Mouse (Mus musculus): ENCODE measurements around the gene Lmx1b. TPM values are rescaled to one million over a fixed set of nuclear protein-coding genes. Genes with fewer than 3 reads are reported as not detected.

The Lmx1b gene
- polyA plus RNA-seq, 1 experiment from 2014 or later, result 8.7 TPM

DNA sequence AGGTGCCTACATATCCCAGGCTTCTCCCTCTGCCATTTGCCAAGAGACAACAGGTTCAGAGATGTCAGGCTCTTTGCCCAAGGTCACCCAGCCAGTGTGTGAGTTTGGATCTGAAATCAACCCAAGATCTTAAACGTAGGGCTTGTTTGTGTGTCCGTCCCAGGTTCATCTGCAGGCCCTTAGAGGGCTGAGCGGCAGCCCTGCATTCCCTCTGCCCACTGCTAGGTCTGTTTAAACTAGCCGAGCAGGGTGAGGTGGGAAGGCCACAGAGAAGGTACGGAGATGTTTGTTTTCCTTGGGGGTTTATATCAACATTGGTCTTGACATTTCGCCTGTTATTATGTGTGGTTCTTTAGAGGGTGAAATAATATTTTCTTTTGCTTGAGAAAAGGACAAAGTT lies 28.4 kb upstream of the Lmx1b start:
- no peak overlapping the region for H3K4me2 ChIP-seq (replicated peaks)
- ATAC-seq (ENCODE audit: low FRiP score) (no peak), DNase-seq (ENCODE audit: low spot score) (no peak)
- no peak overlapping the region for H3K27ac ChIP-seq
- H3K4me1 ChIP-seq (replicated peaks; ENCODE audit: control insufficient read depth, insufficient read depth, low read length), result peaks cover 13% of the 10 kb centered on the region; the same call in 1 of the 2 replicates
- 85% methylated on average over 6 of the region's 6 CpGs for WGBS
- no peak overlapping the region for H3K4me3 ChIP-seq (replicated peaks; ENCODE audit: low read length)
- no peaks in the 10 kb centered on the region for H3K27me3 ChIP-seq (ENCODE audit: control insufficient read depth, insufficient read depth, low read length)
- no peaks in the 10 kb centered on the region for H3K36me3 ChIP-seq (replicated peaks; ENCODE audit: control insufficient read depth, insufficient read depth)
- no peak overlapping the region for H3K9ac ChIP-seq
- no peaks in the 10 kb centered on the region for H3K9me3 ChIP-seq (ENCODE audit: control insufficient read depth, low read length)

- H3K9me3 ChIP-seq (ENCODE audit: control insufficient read depth, low read length), result no peaks in the 10 kb centered on the region
- ATAC-seq (ENCODE audit: low FRiP score), result no peak
- no peaks in the 10 kb centered on the region for H3K27me3 ChIP-seq (ENCODE audit: control insufficient read depth, insufficient read depth, low read length)
- H3K4me2 ChIP-seq (replicated peaks), result no peak overlapping the region
- H3K27ac ChIP-seq, result no peak overlapping the region
- H3K9ac ChIP-seq, result no peak overlapping the region
- 45% methylated on average over 11 of the region's 11 CpGs for WGBS
- H3K36me3 ChIP-seq (replicated peaks; ENCODE audit: control insufficient read depth, insufficient read depth), result no peaks in the 10 kb centered on the region
- H3K4me1 ChIP-seq (replicated peaks; ENCODE audit: control insufficient read depth, insufficient read depth, low read length), result peaks cover 13% of the 10 kb centered on the region; the same call in 1 of the 2 replicates
- no peak for DNase-seq (ENCODE audit: low spot score)
- H3K4me3 ChIP-seq (replicated peaks; ENCODE audit: low read length), result no peak overlapping the region
Observed at GRCm38 (mm10) chr2:33666388-33666945, 26.2 kb upstream of the Lmx1b start.

DNA sequence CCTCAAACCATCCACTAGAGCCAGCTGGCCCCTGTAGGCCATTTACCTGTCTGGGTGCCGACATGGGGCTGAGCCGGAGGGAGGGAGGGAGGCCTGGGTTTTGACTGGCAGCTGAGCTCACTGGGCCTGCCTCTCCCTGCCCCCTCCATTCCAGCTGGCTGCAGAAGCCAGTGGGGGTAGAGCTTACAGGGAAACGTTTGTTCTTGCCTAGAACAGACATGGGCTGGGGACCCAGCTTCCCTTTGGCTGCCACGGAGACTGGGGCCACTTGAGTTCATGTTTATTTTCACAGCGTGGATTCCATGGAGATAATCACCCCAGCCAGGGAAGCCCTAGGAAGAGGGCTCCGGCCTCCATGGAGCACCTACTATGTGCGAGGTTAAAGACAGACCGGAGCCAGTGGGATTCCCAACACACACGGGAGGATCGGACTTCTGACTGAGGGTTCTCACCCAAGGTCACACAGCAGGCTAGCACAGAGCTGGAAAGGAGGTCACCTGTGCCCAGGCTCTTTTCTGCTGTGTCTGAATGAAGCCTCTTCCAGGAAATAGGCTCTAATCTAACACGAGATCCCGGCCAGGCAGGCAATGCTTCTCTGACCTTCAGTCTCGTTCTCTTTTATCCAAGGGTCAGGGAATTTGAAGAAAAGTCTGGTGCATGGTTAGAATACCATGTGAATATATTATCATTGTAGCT lies 25.2 kb upstream of the Lmx1b start:
- no peak overlapping the region for H3K4me3 ChIP-seq (replicated peaks; ENCODE audit: low read length)
- H3K27ac ChIP-seq, result no peak overlapping the region
- no peak overlapping the region for H3K4me2 ChIP-seq (replicated peaks)
- no peaks in the 10 kb centered on the region for H3K36me3 ChIP-seq (replicated peaks; ENCODE audit: control insufficient read depth, insufficient read depth)
- no peaks in the 10 kb centered on the region for H3K27me3 ChIP-seq (ENCODE audit: control insufficient read depth, insufficient read depth, low read length)
- WGBS, result 37% methylated on average over 13 of the region's 13 CpGs
- no peak overlapping the region for H3K9ac ChIP-seq
- no peaks in the 10 kb centered on the region for H3K9me3 ChIP-seq (ENCODE audit: control insufficient read depth, low read length)
- ATAC-seq (ENCODE audit: low FRiP score) (peak; percentile 51; the same call in 1 of the 2 replicates), DNase-seq (ENCODE audit: low spot score) (no peak)
- peaks cover 13% of the 10 kb centered on the region; the same call in 1 of the 2 replicates for H3K4me1 ChIP-seq (replicated peaks; ENCODE audit: control insufficient read depth, insufficient read depth, low read length)

DNA sequence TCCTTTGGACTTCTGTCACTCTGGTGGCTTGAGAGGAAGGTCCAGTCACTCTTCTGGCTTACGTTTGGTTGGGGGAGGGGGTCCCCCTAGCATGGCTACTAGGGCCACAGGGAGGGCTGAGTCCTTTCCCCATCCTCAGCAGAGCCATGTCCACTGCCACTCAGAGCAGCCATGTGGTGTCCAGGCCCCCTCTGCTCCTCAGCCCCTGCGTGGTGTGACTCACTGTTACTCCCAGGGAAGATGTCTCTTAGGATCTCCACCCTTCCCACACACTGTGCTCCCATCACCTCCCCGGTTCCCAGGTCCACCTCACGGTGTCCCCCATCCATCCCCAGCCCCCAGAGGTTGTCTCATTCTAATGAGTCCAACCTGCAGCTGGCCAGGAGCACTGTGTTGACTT lies 24.4 kb upstream of the Lmx1b start:
- Histone ChIP-seq H3K4me3 (replicated peaks; ENCODE audit: low read length) (no peak overlapping the region), H3K36me3 (replicated peaks; ENCODE audit: control insufficient read depth, insufficient read depth) (no peaks in the 10 kb centered on the region), H3K4me1 (replicated peaks; ENCODE audit: control insufficient read depth, insufficient read depth, low read length) (peaks cover 13% of the 10 kb centered on the region; the same call in 1 of the 2 replicates), H3K27me3 (ENCODE audit: control insufficient read depth, insufficient read depth, low read length) (no peaks in the 10 kb centered on the region), H3K4me2 (replicated peaks) (no peak overlapping the region), H3K9me3 (ENCODE audit: control insufficient read depth, low read length) (no peaks in the 10 kb centered on the region), H3K27ac (no peak overlapping the region), H3K9ac (no peak overlapping the region)
- ATAC-seq (ENCODE audit: low FRiP score) (no peak), DNase-seq (ENCODE audit: low spot score) (no peak)
- 77% methylated on average over 4 of the region's 4 CpGs for WGBS

- no peaks in the 10 kb centered on the region for H3K9me3 ChIP-seq (ENCODE audit: control insufficient read depth, low read length)
- DNase-seq (ENCODE audit: low spot score), result peak; percentile 36
- no peak for ATAC-seq (ENCODE audit: low FRiP score)
- no peak overlapping the region for H3K27ac ChIP-seq
- H3K36me3 ChIP-seq (replicated peaks; ENCODE audit: control insufficient read depth, insufficient read depth), result no peaks in the 10 kb centered on the region
- H3K4me2 ChIP-seq (replicated peaks), result peak overlapping the region; percentile 31; the same call in 1 of the 2 replicates
- no peaks in the 10 kb centered on the region for H3K27me3 ChIP-seq (ENCODE audit: control insufficient read depth, insufficient read depth, low read length)
- H3K4me3 ChIP-seq (replicated peaks; ENCODE audit: low read length), result no peak overlapping the region
- H3K4me1 ChIP-seq (replicated peaks; ENCODE audit: control insufficient read depth, insufficient read depth, low read length), result no peaks in the 10 kb centered on the region
- H3K9ac ChIP-seq, result peak overlapping the region; percentile 0; the same call in 1 of the 2 replicates
- under 1% methylated on average over 7 of the region's 7 CpGs for WGBS
Observed at GRCm38 (mm10) chr2:33659288-33659629, 18.9 kb upstream of the Lmx1b start.

- DNase-seq (ENCODE audit: low spot score), result no peak
- WGBS, result 47% methylated on average over 11 of the region's 12 CpGs
- Histone ChIP-seq H3K4me2 (replicated peaks) (peak overlapping the region; percentile 31; the same call in 1 of the 2 replicates), H3K4me3 (replicated peaks; ENCODE audit: low read length) (no peak overlapping the region), H3K27me3 (ENCODE audit: control insufficient read depth, insufficient read depth, low read length) (no peaks in the 10 kb centered on the region), H3K36me3 (replicated peaks; ENCODE audit: control insufficient read depth, insufficient read depth) (no peaks in the 10 kb centered on the region), H3K9me3 (ENCODE audit: control insufficient read depth, low read length) (no peaks in the 10 kb centered on the region), H3K27ac (no peak overlapping the region), H3K9ac (peak overlapping the region; percentile 0; the same call in 1 of the 2 replicates), H3K4me1 (replicated peaks; ENCODE audit: control insufficient read depth, insufficient read depth, low read length) (no peaks in the 10 kb centered on the region)
- no peak for ATAC-seq (ENCODE audit: low FRiP score)
Observed at GRCm38 (mm10) chr2:33658602-33659287, 18.4 kb upstream of the Lmx1b start.

- H3K27me3 ChIP-seq (ENCODE audit: control insufficient read depth, insufficient read depth, low read length), result peaks cover 15% of the 10 kb centered on the region
- DNase-seq (ENCODE audit: low spot score) (no peak), ATAC-seq (ENCODE audit: low FRiP score) (no peak)
- H3K4me1 ChIP-seq (replicated peaks; ENCODE audit: control insufficient read depth, insufficient read depth, low read length), result no peaks in the 10 kb centered on the region
- H3K36me3 ChIP-seq (replicated peaks; ENCODE audit: control insufficient read depth, insufficient read depth), result no peaks in the 10 kb centered on the region
- H3K27ac ChIP-seq, result no peak overlapping the region
- no peak overlapping the region for H3K4me2 ChIP-seq (replicated peaks)
- H3K4me3 ChIP-seq (replicated peaks; ENCODE audit: low read length), result no peak overlapping the region
- WGBS, result 82% methylated on average over 22 of the region's 22 CpGs
- H3K9ac ChIP-seq, result no peak overlapping the region
- H3K9me3 ChIP-seq (ENCODE audit: control insufficient read depth, low read length), result no peaks in the 10 kb centered on the region
Observed at GRCm38 (mm10) chr2:33652517-33653198, 12.3 kb upstream of the Lmx1b start.

- no peak overlapping the region for H3K4me2 ChIP-seq (replicated peaks)
- H3K9me3 ChIP-seq (ENCODE audit: control insufficient read depth, low read length), result no peaks in the 10 kb centered on the region
- no peak overlapping the region for H3K27ac ChIP-seq
- H3K9ac ChIP-seq, result no peak overlapping the region
- no peak overlapping the region for H3K4me3 ChIP-seq (replicated peaks; ENCODE audit: low read length)
- ATAC-seq (ENCODE audit: low FRiP score), result no peak
- H3K36me3 ChIP-seq (replicated peaks; ENCODE audit: control insufficient read depth, insufficient read depth), result no peaks in the 10 kb centered on the region
- DNase-seq (ENCODE audit: low spot score), result no peak
- H3K27me3 ChIP-seq (ENCODE audit: control insufficient read depth, insufficient read depth, low read length), result peaks cover 48% of the 10 kb centered on the region
- H3K4me1 ChIP-seq (replicated peaks; ENCODE audit: control insufficient read depth, insufficient read depth, low read length), result no peaks in the 10 kb centered on the region
- 56% methylated on average over 3 of the region's 3 CpGs for WGBS
Observed at GRCm38 (mm10) chr2:33649371-33649770, 9.1 kb upstream of the Lmx1b start.

DNA sequence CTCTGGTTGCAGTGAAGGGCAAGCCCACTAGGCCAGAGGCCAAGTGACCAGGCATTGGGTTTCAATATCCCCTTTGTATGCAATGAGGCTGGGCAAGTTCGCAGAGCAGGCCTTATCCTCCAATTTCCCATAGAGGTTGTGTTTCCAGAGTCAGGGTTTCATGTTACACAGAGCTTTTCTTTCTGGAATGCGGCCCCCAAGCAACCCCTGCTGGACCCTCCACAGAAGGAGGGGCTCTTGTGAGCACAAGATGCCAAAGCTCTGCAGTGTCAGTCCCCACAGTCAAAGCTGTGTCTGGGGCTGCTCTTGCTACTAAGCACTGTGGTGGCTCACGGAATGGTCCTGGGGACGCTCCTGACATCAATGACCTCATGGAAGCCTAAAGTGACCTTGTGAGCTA lies 8.6 kb upstream of the Lmx1b start:
- Histone ChIP-seq H3K9ac (no peak overlapping the region), H3K4me2 (replicated peaks) (no peak overlapping the region), H3K4me3 (replicated peaks; ENCODE audit: low read length) (no peak overlapping the region), H3K36me3 (replicated peaks; ENCODE audit: control insufficient read depth, insufficient read depth) (no peaks in the 10 kb centered on the region), H3K4me1 (replicated peaks; ENCODE audit: control insufficient read depth, insufficient read depth, low read length) (no peaks in the 10 kb centered on the region), H3K9me3 (ENCODE audit: control insufficient read depth, low read length) (no peaks in the 10 kb centered on the region), H3K27ac (no peak overlapping the region), H3K27me3 (ENCODE audit: control insufficient read depth, insufficient read depth, low read length) (peaks cover 53% of the 10 kb centered on the region)
- 23% methylated on average over 4 of the region's 4 CpGs for WGBS
- DNase-seq (ENCODE audit: low spot score), result no peak
- ATAC-seq (ENCODE audit: low FRiP score), result no peak

Measured in hindbrain, embryonic 14.5 days (tissue).